Mouse (Mus musculus): Measurements from ENCODE around the gene Spryd3.

The Spryd3 gene

DNA sequence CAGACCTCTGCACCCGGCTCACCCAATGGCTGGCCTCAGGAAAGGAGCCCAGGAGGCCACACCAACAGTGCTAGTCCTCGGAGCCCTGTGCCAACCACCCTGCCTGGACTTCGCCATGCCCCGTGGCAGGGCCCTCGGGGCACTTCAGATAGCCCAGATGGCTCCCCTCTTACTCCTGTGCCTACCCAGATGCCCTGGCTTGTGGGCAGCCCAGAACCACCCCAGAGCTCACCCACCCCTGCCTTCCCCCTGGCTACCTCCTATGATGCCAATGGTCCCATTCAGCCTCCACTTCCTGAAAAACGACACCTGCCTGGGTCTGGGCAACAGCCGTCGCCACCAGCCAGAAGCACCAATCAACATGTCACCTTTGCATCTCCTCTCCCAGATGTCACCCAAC lies 23.2 kb downstream of the Spryd3 start:
- no peak for DNase-seq (ENCODE audit: low spot score in 2 of 2)

- no peak for DNase-seq (ENCODE audit: low spot score in 2 of 2)
These were observed 23.9 kb downstream of the Spryd3 start for GRCm38 (mm10) chr15:102112181-102112580.

- DNase-seq (ENCODE audit: low spot score in 2 of 2) = no peak
These were observed 24.6 kb downstream of the Spryd3 start for GRCm38 (mm10) chr15:102111495-102111829.

DNA sequence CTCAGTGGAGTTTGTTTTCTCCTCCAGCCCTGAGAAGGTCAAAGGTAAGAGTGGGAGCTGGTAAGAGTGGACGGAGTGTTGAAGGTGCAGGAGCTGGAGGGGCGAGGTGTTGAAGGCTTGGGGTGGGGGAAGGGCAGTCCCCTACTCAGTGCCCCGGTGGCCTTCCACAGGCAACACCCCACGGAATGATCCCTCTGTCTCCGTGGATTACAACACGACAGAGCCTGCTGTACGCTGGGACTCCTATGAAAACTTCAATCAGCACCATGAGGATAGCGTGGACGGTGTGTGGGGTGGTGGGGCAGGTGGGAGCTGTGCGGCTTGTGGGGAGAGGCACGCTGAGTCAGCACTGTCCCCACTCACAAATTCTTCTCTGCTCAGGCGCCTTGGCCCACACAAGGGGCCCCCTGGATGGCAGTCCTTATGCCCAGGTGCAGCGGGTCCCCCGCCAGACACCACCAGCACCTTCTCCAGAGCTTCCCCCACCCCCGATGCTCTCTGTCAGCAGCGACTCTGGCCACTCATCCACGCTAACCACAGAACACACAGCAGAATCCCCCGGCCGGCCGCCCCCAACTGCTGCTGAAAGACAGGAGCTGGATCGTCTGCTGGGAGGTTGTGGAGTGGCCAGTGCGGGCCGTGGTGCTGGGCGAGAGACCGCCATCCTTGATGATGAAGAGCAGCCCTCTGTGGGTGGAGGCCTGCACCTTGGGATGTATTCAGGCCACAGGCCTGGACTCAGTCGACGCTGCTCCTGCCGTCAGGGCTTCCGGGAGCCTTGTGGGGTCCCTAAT lies 25.1 kb downstream of the Spryd3 start:
- DNase-seq (ENCODE audit: low spot score in 2 of 2) = no peak

DNA sequence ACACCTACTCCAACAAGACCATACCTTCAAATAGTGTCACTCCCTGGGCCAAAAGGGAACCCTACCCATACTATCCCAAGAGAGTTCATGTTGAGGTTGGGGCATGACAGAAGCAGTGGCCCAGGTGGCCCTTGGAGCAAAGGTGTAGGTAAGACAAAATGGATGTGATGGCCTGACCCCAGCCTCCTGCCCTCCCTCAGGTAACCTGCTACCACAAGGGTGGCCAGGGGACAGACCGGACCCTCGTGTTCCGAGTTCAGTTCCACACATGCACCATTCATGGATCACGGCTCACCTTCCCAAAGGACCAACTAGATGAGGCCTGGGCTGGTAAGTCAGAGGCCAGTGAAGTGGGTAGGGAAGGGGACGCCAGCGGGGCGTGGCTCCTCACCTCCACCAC lies 25.8 kb downstream of the Spryd3 start:
- DNase-seq (ENCODE audit: low spot score in 2 of 2) = no peak

DNA sequence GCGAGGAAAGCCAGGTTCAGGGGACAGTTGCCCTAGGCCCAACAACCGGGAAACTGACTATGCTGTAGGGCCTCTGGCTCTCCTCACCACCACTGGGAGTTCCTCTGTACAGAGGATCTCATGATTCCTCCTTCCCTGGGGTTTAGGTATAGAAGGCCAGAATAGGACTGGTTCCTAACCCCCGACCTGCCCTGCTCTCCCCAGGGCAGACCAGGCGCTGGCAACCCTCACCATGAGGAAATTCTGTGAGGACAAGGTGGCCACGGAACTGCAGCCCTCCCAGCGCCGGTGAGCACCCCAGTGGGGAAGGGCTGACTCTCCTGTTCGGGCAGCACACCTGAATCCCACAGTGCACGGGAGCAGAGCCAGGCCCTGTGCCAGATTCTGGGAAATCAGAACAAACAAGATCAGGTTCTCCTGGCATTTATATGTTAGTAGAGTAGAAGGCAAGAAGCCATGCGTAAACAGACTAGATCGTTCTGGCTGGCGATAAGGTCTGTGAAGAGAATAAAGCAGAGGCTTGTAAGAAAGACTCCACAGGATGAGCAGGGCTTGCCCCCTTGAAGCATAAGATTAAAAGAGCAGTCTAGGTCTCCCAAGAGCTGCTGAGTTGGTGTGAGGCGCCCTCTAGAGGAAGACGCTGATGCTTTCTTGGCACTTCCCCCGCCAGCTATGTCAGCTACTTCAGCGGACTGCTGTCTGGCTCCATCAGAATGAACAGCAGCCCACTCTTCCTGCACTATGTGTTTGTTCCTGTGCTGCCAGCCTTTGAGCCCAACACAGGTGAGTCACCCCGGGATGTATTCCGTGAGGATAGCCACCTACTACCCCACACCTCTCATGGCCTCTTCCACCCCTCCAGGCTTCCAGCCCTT lies 27.1 kb downstream of the Spryd3 start:
- peak; percentile 80 to 87 for DNase-seq (ENCODE audit: low spot score in 2 of 2)

DNA sequence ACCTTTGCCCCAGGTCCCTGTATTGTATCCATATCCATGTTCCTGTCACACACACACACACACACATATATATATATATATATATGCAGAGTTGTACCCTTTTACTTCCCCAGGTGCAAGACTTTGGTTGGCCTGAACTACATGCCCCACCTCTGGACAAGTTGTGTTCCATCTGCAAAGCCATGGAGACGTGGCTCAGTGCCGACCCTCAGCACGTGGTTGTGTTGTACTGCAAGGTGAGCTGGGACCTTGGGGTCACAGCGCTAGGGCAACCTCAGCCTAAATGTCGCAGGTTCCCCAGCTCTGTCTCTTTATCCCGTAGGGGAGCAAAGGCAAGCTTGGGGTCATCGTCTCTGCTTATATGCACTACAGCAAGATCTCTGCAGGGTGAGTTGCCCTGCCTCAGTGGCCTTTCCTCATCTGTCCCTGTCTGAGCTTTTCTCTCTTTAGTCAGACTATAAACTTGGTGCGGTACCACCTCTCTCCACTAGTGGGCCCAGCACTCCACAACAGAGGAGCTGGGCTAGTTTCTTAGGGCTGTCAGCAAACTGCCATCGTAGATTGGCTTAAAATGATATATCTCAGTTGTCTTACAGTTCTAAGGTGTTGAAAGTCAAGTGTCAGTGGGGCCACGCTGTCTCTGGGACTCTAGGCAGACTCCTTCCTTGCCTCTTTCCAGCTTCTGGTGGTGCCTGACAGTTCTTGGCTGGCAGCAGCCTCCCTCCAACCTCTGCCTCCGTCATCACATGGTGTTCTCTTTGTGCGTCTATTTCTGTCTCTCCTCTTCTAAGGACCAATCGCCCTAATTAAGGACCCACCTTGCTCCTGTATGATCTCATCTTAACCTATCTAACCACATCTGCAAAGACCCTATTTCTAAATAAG lies 28.1 kb downstream of the Spryd3 start:
- peak; percentile 71 to 73 for DNase-seq (ENCODE audit: low spot score in 2 of 2)

DNA sequence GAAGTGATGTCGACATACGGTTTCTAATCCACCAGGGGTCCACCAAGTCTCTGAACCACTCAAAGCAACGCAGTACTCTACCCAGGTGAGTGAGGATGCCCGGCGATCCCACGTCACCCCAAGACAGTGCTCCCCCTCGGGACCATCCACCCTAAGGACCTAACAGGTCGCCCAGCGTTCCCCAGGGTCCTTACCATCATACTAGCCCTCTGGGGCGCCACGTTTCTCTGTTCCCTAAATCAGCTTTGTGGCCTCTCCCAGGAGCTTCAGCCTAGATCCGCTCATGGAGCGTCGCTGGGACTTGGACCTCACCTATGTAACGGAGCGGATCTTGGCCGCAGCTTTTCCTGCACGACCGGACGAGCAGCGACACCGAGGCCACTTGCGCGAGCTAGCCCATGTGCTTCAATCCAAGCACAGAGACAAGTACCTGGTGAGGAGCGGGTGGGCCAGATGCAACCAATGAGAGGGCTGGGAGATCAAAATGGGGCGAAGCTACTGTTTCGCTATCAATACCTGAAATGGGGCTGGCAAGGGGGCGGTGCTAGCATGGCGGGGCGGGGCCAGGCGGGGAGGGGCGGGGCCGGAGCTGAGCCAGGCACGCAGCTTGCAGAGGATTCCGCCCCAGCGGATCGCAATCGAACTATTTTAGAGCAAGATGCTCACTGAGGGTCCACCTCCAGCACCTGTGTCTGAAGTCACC lies 29.1 kb downstream of the Spryd3 start:
- DNase-seq (ENCODE audit: low spot score in 2 of 2) = no peak

GRCm38 (mm10) chr15:102105764-102106730 lies 30.0 kb downstream of the Spryd3 start:
- no peak for DNase-seq (ENCODE audit: low spot score in 2 of 2)

GRCm38 (mm10) chr15:102105360-102105759 lies 30.7 kb downstream of the Spryd3 start:
- DNase-seq (ENCODE audit: low spot score in 2 of 2) = no peak

GRCm38 (mm10) chr15:102103947-102104555 lies 32.0 kb downstream of the Spryd3 start:
- DNase-seq (ENCODE audit: low spot score in 2 of 2) = no peak

GRCm38 (mm10) chr15:102103371-102103946 lies 32.6 kb downstream of the Spryd3 start:
- no peak for DNase-seq (ENCODE audit: low spot score in 2 of 2)

DNA sequence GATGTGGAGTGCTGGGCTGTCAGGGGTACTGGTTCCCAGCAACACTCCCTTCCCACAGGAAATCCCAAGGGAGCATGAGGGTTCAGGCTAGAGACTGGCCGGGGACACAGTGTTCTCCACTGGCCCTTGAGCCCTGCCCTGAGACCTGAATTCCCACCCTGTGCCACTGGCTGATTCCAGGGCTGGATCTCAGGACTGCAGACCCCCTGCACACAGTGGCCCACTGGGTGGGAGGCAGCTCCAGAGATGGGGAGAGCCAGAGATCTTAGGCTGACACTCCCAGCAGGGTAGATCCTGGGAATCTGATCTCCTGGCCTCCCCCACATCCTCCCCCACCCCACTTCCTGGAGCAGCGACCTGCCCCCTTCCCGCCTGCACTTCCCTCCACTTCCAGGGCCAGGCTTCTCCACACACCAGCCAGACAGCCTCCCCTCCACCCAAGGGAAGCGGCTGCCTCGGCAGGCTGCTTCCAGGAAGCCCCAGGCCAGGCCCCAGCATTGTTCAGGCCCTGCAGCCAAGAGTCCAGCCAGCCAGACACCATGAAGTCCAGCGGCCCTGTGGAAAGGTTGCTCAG lies 33.4 kb downstream of the Spryd3 start:
- no peak for DNase-seq (ENCODE audit: low spot score in 2 of 2)

DNA sequence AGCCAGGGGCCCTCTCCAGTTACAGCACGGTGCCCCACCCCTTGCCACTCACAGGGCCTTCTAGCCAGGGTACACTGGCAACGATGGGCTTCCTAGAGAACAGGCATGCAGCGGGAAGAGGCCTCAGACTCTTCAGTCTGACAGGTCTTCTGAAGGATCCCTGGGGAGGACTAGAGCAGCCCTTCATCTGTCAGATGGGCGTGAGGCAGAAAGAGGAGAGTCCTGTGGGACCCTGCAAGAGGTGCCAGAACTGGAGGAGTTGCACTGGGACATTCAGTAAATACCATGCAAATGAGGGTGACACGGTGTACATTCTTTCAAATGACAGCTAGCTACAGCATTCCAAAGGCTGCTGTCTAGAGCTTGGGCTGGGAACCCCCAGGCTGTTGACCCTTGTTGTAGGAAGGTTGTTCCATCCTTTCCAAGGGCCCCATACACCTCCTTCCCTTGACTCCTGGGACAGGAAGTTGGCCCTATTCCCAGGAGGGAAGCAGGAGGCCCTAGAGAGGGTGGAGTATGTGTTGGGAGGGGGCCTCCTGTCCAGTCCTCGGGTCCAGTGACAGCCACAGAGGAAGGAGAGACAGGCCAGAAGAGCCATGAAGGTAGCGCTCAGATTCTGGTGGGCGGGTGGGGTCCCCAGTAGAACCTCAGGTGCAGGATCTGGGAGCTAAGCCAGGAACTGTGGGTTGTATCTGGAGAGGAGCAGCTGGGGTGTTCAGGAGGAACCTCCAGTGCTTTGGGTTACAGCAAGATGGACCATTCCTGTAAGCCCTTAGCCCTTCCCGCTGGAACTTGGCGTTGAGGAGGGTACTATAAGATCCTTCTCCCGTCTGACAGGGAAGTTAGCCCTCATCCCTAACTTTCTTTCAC lies 34.1 kb downstream of the Spryd3 start:
- no peak for DNase-seq (ENCODE audit: low spot score in 2 of 2)

DNA sequence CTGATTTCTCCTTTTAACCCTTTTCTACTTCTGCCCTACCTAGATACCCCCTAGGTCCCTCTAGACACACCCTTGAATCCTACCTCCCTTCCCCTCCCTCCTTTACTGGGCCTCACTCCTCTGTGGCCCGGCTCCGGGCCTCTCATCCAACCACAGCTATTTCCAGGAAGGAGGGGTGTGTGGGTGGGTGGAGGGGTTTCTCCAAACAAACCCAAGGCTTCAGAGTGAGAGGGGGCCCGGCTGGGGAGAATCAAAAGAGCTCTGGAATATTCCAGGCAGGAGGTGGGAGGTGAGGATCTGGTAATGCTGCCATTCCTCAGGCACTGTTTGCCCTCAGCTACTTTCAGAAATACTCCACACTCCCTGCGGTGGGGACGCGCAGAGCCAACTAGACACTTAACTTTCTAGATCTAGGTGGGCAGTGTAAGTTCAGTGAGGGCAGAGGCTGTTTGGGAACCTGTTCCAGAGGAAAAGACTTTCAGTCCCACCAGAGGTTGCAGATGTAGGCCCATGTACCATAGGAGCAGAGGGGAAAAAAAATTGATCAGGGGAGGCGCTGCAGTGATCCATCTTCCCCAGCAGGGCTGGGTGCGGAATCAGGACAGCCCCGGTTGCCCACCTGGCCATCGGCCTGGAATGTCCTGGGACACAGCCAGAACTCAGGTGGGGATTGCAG lies 34.9 kb downstream of the Spryd3 start:
- no peak for DNase-seq (ENCODE audit: low spot score in 2 of 2)

GRCm38 (mm10) chr15:102100161-102100981 lies 35.7 kb downstream of the Spryd3 start, which contains the start of gene Tns2:
Gene Tns2, plus strand, starts transcription at chr15:102100413.
- DNase-seq (ENCODE audit: low spot score in 2 of 2) = peak; percentile 68 to 79

- DNase-seq (ENCODE audit: low spot score in 2 of 2) = no peak
These were observed 36.3 kb downstream of the Spryd3 start for GRCm38 (mm10) chr15:102099771-102100160.

Data from frontal cortex, postnatal 36 days (tissue).